Mouse (Mus musculus) kidney, embryonic 14.5 days (tissue): ENCODE results near the gene Senp1. TPM values are rescaled to one million over a fixed set of nuclear protein-coding genes. Genes with fewer than 3 reads are reported as not detected.

Source experiments
- ATAC-seq: fragments of 200-750 bp; cut with Nextera tagmentation; 2 replicates; pipeline ENCODE4 v1.8.0; 2017; ENCODE audit warnings: moderate number of reproducible peaks, mild to moderate bottlenecking, moderate TSS enrichment, moderate library complexity; ENCODE audit not compliant: low FRiP score, low TSS enrichment
- H3K27ac ChIP-seq: fragments of 300-500 bp; sonication (generic); 2 replicates; pipeline ENCODE4 v1.5.1; 2014; ENCODE audit warnings: low read depth, mild to moderate bottlenecking, low read length, moderate library complexity, mixed read lengths
- H3K27me3 ChIP-seq: fragments of 300-500 bp; sonication (generic); 2 replicates; pipeline ENCODE4 v1.6.1; 2014; ENCODE audit warnings: mild to moderate bottlenecking, low read length; ENCODE audit not compliant: control insufficient read depth, insufficient read depth
- H3K36me3 ChIP-seq: fragments of 300-500 bp; sonication (generic); 2 replicates; pipeline ENCODE4 v1.6.1; 2014; ENCODE audit warnings: low read length, mixed read lengths; ENCODE audit not compliant: control insufficient read depth, insufficient read depth
- H3K4me1 ChIP-seq: fragments of 300-500 bp; sonication (generic); 2 replicates; pipeline ENCODE4 v1.6.1; 2014; ENCODE audit warnings: low read length, mixed read lengths; ENCODE audit not compliant: control insufficient read depth, insufficient read depth
- H3K4me2 ChIP-seq: fragments of 300-500 bp; sonication (generic); replicated peaks from 2 replicates; pipeline ENCODE4 v1.6.1; 2014; ENCODE audit warnings: low read depth, mild to moderate bottlenecking, low read length
- H3K4me3 ChIP-seq: fragments of 300-500 bp; sonication (generic); 2 replicates; pipeline ENCODE4 v1.5.1; 2014; ENCODE audit warnings: mild to moderate bottlenecking, low read length
- H3K9ac ChIP-seq: fragments of 300-500 bp; sonication (generic); 2 replicates; pipeline ENCODE4 v1.6.1; 2014; ENCODE audit warnings: low read depth, mild to moderate bottlenecking, low read length, moderate library complexity
- H3K9me3 ChIP-seq: fragments of 300-500 bp; sonication (generic); 2 replicates; pipeline ENCODE4 v1.6.1; 2016; ENCODE audit warnings: low read length; ENCODE audit not compliant: control insufficient read depth
- WGBS: fragments of 180-500 bp; shearing (Covaris S2); extraction: QIAGEN DNeasy Blood & Tissue Kit; methylation state at CpG from one replicate; pipeline ENCODE4 v1.1.7; 2014; 5-methylcytosine and 5-hydroxymethylcytosine counted together
- polyA plus RNA-seq: library from polyadenylated mRNA; unstranded; fragments of >200 nt; fragmentation: Nextera tagmentation; extraction: Ambion mirVana; gene quantifications from 2 replicates; pipeline ENCODE4 v1.2.1, GENCODE M21; 2014

Gene Senp1
- polyA plus RNA-seq, 1 experiment from 2014 or later, result 41.2 TPM

DNA sequence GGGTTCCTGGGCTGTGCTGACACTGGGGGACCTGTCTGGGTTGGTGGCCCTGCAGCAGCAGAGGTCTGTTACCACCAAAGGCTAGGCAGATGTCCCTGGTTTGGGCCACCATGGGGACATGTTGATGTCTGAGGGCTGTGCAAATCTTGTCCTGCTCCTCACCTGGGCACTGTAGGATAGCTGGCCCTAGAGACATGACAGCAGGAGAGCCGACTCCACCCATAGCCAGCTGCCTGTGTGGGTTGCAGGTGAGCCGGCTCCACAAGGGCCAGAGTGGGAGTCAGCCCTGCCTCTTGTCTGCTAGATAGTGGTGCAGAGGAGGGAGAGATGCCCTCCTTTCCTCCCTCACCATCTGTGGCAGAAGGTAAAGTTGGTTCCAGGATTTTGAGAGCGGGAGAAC lies 23.2 kb downstream of the Senp1 start:
- Histone ChIP-seq H3K4me3 (no peak overlapping the region), H3K4me1 (no peaks in the 10 kb centered on the region), H3K9me3 (no peaks in the 10 kb centered on the region), H3K27me3 (no peaks in the 10 kb centered on the region), H3K27ac (no peak overlapping the region), H3K4me2 (no peak overlapping the region), H3K36me3 (peaks cover 72% of the 10 kb centered on the region), H3K9ac (no peak overlapping the region)
- 92% methylated on average over 3 of the region's 3 CpGs for WGBS
- ATAC-seq, result no peak

DNA sequence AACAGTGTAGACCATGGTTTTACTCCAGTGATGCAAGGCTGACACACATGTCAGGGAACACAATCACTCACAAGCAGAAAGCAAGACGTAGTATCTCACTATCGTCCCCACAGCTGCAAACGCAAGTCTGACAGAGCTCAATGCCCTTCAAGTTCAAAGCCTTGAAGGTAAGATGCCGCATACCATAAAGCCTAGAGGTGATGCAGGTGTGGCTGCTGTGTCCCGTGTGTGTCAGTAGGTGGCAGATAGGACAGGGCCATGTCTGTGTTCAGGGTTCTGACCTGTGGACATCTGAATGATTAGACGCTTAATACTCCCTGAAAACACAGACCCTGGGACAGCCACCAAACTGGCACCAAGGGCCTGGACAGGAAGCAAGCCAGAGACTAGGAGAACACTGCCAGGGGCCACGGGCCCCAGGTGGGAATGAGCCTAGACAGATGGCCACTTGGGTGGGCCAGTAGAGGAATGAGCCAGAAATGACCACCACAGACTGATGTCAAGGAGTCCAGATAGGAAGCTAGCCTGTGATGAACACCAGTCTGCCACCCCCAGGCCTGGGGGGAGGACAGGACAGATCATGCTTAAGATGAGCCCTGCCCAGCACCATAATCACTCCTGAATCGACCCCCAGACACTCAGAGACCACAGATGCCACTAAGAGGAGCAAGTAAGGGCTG lies 23.8 kb downstream of the Senp1 start:
- Histone ChIP-seq H3K9ac (no peak overlapping the region), H3K4me1 (no peaks in the 10 kb centered on the region), H3K4me2 (no peak overlapping the region), H3K27ac (no peak overlapping the region), H3K36me3 (peaks cover 71% of the 10 kb centered on the region), H3K4me3 (no peak overlapping the region), H3K27me3 (no peaks in the 10 kb centered on the region), H3K9me3 (no peaks in the 10 kb centered on the region)
- ATAC-seq, result no peak
- 89% methylated on average over 8 of the region's 8 CpGs for WGBS

DNA sequence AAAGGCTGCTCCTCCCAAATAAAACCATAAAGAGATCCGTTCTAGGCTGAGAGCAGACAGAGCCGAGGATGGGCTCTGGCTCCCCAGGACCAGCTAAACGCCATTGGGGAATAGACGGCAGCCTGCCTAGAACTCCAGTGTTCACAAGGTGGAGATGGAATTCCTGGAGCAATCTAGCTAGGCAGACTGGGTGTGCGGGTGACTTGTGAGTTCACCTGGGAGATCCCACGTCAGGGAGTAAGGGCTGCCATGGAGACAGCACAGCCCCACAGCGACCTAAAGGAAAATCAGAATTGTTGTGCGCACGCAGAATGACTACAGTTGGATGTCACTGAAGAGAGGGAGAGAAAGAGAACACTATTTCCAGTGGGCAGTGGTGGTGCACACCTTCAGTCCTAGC lies 25.0 kb downstream of the Senp1 start:
- no peak overlapping the region for H3K4me3 ChIP-seq
- H3K9ac ChIP-seq, result no peak overlapping the region
- H3K36me3 ChIP-seq, result peaks cover 77% of the 10 kb centered on the region
- H3K9me3 ChIP-seq, result no peaks in the 10 kb centered on the region
- H3K27ac ChIP-seq, result no peak overlapping the region
- WGBS, result 83% methylated on average over 9 of the region's 9 CpGs
- no peak for ATAC-seq
- H3K4me1 ChIP-seq, result no peaks in the 10 kb centered on the region
- H3K27me3 ChIP-seq, result no peaks in the 10 kb centered on the region
- no peak overlapping the region for H3K4me2 ChIP-seq

DNA sequence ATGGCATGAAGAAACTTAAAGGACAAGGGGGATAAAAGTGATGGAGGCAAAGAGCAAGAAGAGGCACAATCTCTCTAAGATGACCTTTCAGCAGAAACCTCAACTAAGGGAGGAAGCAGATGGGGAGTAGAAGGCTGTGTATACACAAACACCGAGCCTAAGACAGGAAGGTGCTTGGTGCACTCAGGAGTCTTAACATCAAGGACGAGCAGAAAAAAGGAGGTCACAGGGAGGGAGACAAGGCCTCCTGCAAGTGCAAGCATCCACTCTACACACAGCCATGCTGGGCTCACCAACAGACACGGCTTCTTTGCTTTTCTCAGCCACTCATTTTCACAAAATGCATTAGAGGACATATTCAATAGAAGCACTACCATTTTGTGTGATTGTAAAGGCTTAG lies 26.1 kb downstream of the Senp1 start:
- Histone ChIP-seq H3K4me3 (no peak overlapping the region), H3K27ac (no peak overlapping the region), H3K36me3 (peaks cover 79% of the 10 kb centered on the region), H3K4me1 (no peaks in the 10 kb centered on the region), H3K4me2 (no peak overlapping the region), H3K9me3 (no peaks in the 10 kb centered on the region), H3K27me3 (no peaks in the 10 kb centered on the region), H3K9ac (no peak overlapping the region)
- 64% methylated on average over 3 of the region's 3 CpGs for WGBS
- no peak for ATAC-seq

DNA sequence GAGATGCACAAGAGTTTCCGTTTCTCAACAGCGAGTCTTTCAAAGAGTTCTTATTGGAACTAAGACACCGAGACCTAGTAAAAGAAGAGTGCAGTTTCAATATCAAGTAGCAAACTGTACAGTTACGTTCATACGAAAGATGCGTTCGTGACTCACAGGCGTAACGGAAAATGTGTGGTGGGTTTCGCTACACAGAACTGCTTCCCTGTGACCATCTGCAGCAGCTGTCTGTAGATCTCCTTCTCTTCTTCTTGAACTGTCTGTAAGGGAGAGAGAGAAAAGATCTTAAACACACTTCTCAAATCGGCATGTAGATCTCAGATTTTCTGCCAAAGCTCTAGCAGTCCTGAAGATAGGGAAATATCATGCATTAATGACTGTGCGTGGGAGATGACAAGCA lies 26.9 kb downstream of the Senp1 start:
- H3K9me3 ChIP-seq, result no peaks in the 10 kb centered on the region
- H3K4me1 ChIP-seq, result no peaks in the 10 kb centered on the region
- H3K4me2 ChIP-seq, result no peak overlapping the region
- no peak for ATAC-seq
- H3K9ac ChIP-seq, result no peak overlapping the region
- no peak overlapping the region for H3K4me3 ChIP-seq
- H3K36me3 ChIP-seq, result peaks cover 77% of the 10 kb centered on the region
- no peaks in the 10 kb centered on the region for H3K27me3 ChIP-seq
- WGBS, result 96% methylated on average over 12 of the region's 12 CpGs
- H3K27ac ChIP-seq, result no peak overlapping the region

DNA sequence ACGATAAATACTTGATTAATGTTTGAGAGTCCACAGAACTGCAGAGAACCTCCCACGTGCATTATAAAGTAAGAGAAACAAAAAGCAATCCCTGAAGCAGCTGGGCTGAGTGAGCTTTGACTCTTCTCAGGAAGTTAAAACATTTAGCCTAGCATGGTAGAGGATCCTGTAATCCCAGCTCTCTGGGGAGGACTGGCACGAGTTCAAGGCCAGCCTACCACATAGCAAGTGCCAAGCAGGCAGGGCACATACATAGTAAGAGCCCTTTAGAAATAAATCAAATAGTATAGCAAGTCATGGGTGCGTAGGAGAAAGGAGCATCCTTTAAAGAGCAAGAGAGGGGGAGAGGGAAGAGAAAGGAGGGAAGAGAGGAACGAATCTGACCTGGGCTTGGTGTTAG lies 27.7 kb downstream of the Senp1 start:
- Histone ChIP-seq H3K9ac (no peak overlapping the region), H3K9me3 (no peaks in the 10 kb centered on the region), H3K4me2 (no peak overlapping the region), H3K27ac (no peak overlapping the region), H3K36me3 (peaks cover 80% of the 10 kb centered on the region), H3K27me3 (no peaks in the 10 kb centered on the region), H3K4me1 (no peaks in the 10 kb centered on the region), H3K4me3 (no peak overlapping the region)
- ATAC-seq, result no peak
- WGBS, result 88% methylated on average over 5 of the region's 5 CpGs

DNA sequence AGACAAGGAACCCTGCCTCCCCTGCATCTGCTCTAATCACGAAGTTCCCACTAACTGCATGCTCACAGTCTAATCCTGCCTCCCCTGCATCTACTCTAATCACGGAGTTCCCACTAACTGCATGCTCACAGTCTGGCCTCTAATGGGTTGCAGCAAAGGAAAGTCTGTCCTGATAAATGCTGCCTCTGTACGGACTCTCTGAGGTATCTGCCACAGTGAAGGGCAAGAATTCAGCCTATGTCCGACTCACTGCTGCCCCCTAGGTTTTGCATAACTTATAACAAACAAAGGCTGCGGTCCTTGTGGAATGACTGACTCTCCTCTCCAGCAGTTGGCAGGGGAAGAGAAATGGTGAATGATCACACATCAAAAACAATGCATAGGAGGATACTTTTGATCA lies 38.3 kb downstream of the Senp1 start:
- H3K4me3 ChIP-seq, result no peak overlapping the region
- peaks cover 63% of the 10 kb centered on the region for H3K36me3 ChIP-seq
- H3K4me1 ChIP-seq, result no peaks in the 10 kb centered on the region
- H3K27ac ChIP-seq, result no peak overlapping the region
- no peaks in the 10 kb centered on the region for H3K27me3 ChIP-seq
- ATAC-seq, result no peak
- H3K9ac ChIP-seq, result no peak overlapping the region
- 40% methylated on average over 5 of the region's 5 CpGs for WGBS
- H3K4me2 ChIP-seq, result no peak overlapping the region
- no peaks in the 10 kb centered on the region for H3K9me3 ChIP-seq

DNA sequence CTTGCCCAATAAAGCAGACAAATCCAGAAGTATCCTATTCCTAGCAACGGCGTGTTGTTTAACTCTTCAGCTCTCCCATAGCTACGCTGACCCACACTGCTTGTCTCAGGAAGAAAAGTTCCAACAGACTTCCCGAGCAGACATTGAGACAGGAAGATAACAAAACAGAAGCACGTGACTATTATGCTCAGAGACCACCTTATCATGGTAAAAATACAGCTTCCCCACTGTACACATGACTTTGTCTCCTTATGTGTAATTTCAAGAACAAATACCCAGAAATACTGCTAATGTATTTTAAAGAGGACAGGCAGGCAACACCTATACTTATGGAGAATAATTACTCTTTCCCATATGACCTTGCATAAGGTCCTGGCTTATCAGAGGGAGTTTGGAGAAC lies 41.9 kb downstream of the Senp1 start:
- Histone ChIP-seq H3K9me3 (no peaks in the 10 kb centered on the region), H3K4me2 (no peak overlapping the region), H3K36me3 (peaks cover 65% of the 10 kb centered on the region), H3K4me3 (no peak overlapping the region), H3K27ac (no peak overlapping the region), H3K27me3 (no peaks in the 10 kb centered on the region), H3K4me1 (no peaks in the 10 kb centered on the region), H3K9ac (no peak overlapping the region)
- no peak for ATAC-seq
- WGBS, result 86% methylated on average over 5 of the region's 5 CpGs

DNA sequence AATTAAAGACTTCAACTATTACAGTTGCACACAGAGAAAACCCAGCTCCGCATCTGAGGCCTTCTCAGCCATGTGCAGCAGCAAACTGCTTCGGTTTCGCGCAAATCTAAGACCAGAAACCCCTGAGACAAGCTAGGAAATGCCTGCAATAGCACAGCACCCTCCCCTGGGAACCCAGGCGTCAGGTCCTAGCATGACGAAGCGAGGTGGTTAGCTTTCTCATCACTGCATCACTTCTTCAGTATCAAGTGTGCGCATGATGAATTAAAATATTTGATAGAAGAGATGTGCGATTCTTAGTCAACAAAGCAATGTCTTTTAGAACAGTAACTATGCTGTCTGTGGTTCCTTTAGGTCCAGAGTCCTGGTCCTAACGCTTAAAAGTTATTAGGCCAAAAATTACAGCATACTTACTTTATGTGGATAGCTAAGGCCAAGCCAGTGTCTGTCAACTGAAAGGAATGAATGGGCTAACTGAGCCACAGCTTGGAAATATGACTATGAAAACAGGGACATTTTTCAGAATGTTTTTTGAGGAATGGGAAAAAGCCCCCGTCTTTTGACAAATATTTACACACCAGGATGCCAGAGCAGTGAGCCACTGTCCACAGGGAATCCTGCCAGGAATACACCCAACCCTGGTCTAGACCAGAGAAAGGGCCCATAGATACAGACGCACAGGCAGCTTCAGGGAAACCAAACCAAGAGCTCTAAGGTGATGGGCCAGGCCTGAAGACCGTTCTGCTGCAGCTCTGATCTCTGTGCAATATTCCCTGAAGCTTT lies 44.4 kb downstream of the Senp1 start:
- H3K9me3 ChIP-seq, result no peaks in the 10 kb centered on the region
- no peaks in the 10 kb centered on the region for H3K4me1 ChIP-seq
- H3K27me3 ChIP-seq, result no peaks in the 10 kb centered on the region
- H3K4me2 ChIP-seq, result no peak overlapping the region
- no peak for ATAC-seq
- 92% methylated on average over 13 of the region's 13 CpGs for WGBS
- no peak overlapping the region for H3K4me3 ChIP-seq
- peaks cover 74% of the 10 kb centered on the region for H3K36me3 ChIP-seq
- H3K9ac ChIP-seq, result no peak overlapping the region
- H3K27ac ChIP-seq, result no peak overlapping the region
